Mouse (Mus musculus) lung, postnatal 4 days (tissue): ENCODE measurements around the gene Tbc1d15.
"Not testable (repeated sequence)": the region's sequence is repeated elsewhere in the genome, so short reads cannot be mapped to it uniquely, and the experiment has no call there.

Experiments
- DNase-seq, 2 experiments: peaks; one replicate each; pipeline ENCODE4 v3.0.0; 2021

Tbc1d15 gene

GRCm38 (mm10) chr10:115241082-115241595, 10.1 kb downstream of the Tbc1d15 start:
- DNase-seq, result no peak

- no peak for DNase-seq
Observed at GRCm38 (mm10) chr10:115237931-115238330, 13.3 kb downstream of the Tbc1d15 start.

GRCm38 (mm10) chr10:115236733-115237132, 14.5 kb downstream of the Tbc1d15 start:
- no peak for DNase-seq

GRCm38 (mm10) chr10:115235501-115235900, 15.8 kb downstream of the Tbc1d15 start:
- DNase-seq, result no peak

GRCm38 (mm10) chr10:115233798-115234197, 17.5 kb downstream of the Tbc1d15 start:
- DNase-seq, result no peak

GRCm38 (mm10) chr10:115232513-115232912, 18.8 kb downstream of the Tbc1d15 start:
- no peak for DNase-seq

- no peak for DNase-seq
Observed at GRCm38 (mm10) chr10:115229023-115229422, 22.2 kb downstream of the Tbc1d15 start.

- no peak for DNase-seq
Observed at GRCm38 (mm10) chr10:115226586-115226985, 24.7 kb downstream of the Tbc1d15 start.

GRCm38 (mm10) chr10:115223845-115224244, 27.4 kb downstream of the Tbc1d15 start:
- no peak for DNase-seq

- DNase-seq, result no peak
Observed at GRCm38 (mm10) chr10:115212916-115213580, 38.2 kb downstream of the Tbc1d15 start.

- DNase-seq, result no peak
Observed at GRCm38 (mm10) chr10:115205825-115206224, 45.4 kb downstream of the Tbc1d15 start.

- DNase-seq, result no peak
Observed at GRCm38 (mm10) chr10:115205284-115205683, 46.0 kb downstream of the Tbc1d15 start.

- DNase-seq, result no peak
Observed at GRCm38 (mm10) chr10:115191214-115191613, 60.1 kb downstream of the Tbc1d15 start.

- no peak for DNase-seq
Observed at GRCm38 (mm10) chr10:115187390-115187789, 63.9 kb downstream of the Tbc1d15 start.

GRCm38 (mm10) chr10:115184697-115185096, 66.6 kb downstream of the Tbc1d15 start, which contains the start of gene Tph2:
Gene Tph2, minus strand, starts transcription at chr10:115185022.
- peak; percentile 78 to 83 for DNase-seq

- no peak for DNase-seq
Observed at GRCm38 (mm10) chr10:115181034-115181433, 70.2 kb downstream of the Tbc1d15 start.

- DNase-seq, result not testable (repeated sequence)
Observed at GRCm38 (mm10) chr10:115178019-115178418, 73.2 kb downstream of the Tbc1d15 start.

GRCm38 (mm10) chr10:115175591-115175991, 75.7 kb downstream of the Tbc1d15 start:
- DNase-seq, result peak in 1 of 2 experiments; percentile 27

- DNase-seq, result no peak
Observed at GRCm38 (mm10) chr10:115173336-115173735, 77.9 kb downstream of the Tbc1d15 start.

- DNase-seq, result peak; percentile 22 to 33
Observed at GRCm38 (mm10) chr10:115171351-115171818, 79.9 kb downstream of the Tbc1d15 start.

GRCm38 (mm10) chr10:115170496-115171350, 80.5 kb downstream of the Tbc1d15 start:
- DNase-seq, result no peak

- no peak for DNase-seq
Observed at GRCm38 (mm10) chr10:115169410-115169809, 81.9 kb downstream of the Tbc1d15 start.

- DNase-seq, result no peak
Observed at GRCm38 (mm10) chr10:115160289-115160688, 91.0 kb downstream of the Tbc1d15 start.
